Mouse (Mus musculus): ENCODE data around the gene AC153137.1. TPM values are rescaled to one million over a fixed set of nuclear protein-coding genes. Genes with fewer than 3 reads are reported as not detected.

Gene AC153137.1
- total RNA-seq, 2 experiments from 2014 or later: not detected

Other genes starting within 250 kb of the AC153137.1 start
- 100 to 1,000 TPM in 1 of 2 experiments, 10 to 100 TPM in 1; 80.0 to 102 TPM for gene Phf3, start 104.0 kb downstream of the AC153137.1 start, total RNA-seq (2021)
- not detected for gene Lgsn, start 198.4 kb upstream of the AC153137.1 start, total RNA-seq (2021)
- not detected for gene 4931428L18Rik, start 244.7 kb upstream of the AC153137.1 start, total RNA-seq (2021)
- gene Pih1d3, start 244.9 kb upstream of the AC153137.1 start, total RNA-seq (2021): not detected